Mouse (Mus musculus): ENCODE results near the gene Myo3b.
"Not testable (repeated sequence)": the region's sequence is repeated elsewhere in the genome, so short reads cannot be mapped to it uniquely, and the experiment has no call there.

Myo3b gene

DNA sequence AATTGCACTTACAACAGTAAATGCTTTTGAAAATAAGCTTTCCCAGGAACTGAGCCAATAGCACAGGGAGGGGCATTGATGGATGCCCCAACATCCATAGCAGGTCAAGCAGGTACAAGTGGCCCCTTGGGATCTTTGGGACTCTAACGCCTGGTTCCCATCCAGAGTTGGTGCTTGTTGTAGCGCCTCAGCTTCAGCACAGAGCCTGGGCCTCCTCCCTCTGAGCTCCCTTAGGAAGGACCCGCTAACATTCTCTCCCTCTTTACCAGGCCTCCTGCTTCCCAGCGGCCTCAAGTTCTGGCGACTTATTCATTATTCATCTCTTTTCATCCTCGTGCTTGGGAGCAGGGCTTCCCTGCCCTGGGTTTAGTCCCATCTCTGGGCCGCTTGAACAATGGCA lies at the start of gene Myo3b:
Gene Myo3b, plus strand, starts transcription at position 375 of the 400 bp plus-strand sequence.
- DNase-seq = no peak

DNA sequence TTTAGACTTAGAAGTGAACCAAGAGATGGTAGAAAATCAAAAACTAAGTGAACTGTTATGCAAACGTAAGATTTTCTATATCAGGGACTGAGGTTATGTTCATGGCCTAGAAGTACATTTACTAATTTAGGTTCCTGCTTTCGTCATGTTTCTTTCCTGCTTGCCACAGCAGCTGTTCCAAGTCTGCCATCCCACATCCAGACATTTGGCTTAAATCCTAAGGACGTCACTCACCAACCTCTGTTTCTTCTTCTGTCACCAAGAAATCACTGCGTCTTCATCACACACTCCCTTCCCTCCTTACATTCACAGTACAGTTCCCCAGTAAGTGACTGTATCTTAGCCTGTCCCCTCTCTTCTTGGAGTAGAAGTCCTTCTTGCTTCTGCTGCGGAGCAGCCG lies 49.7 kb upstream of the Myo3b start:
- DNase-seq = no peak

DNA sequence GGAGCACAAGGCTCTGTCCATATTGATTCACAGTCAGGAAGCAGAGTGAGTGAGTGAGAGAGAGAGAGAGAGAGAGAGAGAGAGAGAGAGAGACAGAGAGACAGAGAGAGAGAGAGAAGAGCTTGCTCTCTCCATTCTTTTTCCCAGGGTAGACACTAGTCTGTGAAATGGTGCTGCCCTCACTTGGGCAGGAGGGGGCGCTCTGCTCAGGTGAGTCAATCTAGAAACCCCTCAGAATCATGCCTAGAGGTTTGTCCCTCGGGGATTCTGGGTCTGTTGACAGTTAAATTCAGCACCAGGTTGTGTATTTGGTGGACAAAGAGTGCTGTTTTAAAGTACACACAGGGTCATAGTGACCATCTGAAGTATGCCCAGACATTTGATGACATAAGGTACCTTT lies 48.3 kb upstream of the Myo3b start:
- DNase-seq = no peak

DNA sequence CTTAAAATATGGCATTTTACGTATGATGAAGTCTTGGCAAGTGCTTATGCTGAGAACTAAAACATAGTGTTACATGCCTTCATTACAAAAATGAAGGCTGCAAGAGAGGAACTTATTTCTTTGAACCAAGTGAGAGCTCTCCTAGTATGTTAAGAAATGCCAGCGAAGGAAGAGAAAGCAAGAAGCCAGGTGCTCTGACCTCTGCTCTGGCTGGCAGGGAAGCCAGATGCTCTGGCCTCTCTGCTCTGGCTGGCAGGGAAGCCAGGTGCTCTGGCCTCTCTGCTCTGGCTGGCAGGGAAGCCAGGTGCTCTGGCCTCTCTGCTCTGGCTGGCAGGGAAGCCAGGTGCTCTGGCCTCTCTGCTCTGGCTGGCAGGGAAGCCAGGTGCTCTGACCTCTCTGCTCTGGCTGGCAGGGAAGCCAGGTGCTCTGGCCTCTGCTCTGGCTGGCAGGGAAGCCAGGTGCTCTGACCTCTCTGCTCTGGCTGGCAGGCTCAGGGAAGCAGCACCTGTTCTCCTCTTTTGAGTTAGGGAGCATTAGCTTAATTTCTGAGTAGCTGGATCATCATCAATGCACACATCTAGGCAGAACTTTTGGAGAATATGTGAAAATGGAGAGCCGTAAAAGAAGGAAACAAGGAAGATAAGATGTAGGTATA lies 44.7 kb upstream of the Myo3b start:
- not testable (repeated sequence) for DNase-seq

- DNase-seq = no peak
Observed at GRCm38 (mm10) chr2:69994779-69995178, 44.1 kb upstream of the Myo3b start.

GRCm38 (mm10) chr2:69999097-69999770 lies 39.7 kb upstream of the Myo3b start:
- no peak for DNase-seq

- no peak for DNase-seq
Observed at GRCm38 (mm10) chr2:70000316-70000715, 38.6 kb upstream of the Myo3b start.

DNA sequence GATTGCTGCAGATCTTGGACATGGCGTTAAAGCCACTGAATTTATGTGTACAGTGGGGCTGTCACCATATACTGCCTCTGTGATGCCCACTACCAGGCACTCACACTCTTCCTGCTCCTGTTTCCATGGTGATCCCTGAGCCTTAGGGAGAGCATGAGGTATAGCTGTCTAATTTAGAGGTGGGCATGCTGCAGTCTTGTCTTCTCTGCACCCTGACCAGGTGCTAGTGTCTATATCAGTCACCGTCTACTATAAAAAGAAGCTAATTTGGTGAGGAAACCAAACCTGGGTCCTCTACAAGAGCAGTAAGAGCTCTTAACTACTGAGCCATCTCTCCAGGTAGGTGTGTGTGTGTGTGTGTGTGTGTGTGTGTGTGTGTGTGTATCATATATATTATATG lies 32.4 kb upstream of the Myo3b start:
- no peak for DNase-seq

- DNase-seq = no peak
Observed at GRCm38 (mm10) chr2:70012941-70013340, 26.0 kb upstream of the Myo3b start.

DNA sequence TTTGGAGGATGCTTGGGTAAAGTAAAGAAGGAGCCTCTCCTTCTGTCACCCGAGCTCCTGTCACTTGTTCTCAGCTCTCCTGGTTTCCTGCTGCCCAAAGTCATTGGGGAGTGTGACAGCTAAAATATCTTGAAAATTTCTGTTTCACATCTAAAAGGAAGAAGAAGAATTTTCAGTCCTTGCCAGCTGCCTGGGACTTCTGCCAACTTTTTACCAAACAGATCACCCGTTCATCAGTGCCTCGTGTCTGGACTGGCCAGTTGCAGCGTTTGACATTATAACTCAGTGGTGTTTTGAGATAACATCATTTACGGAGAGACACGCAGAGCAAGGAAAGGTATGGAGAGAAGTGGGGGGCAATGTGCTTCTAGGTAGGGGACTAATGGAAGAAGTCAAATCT lies 20.7 kb upstream of the Myo3b start:
- no peak for DNase-seq

- DNase-seq = no peak
Observed at GRCm38 (mm10) chr2:70024454-70024853, 14.5 kb upstream of the Myo3b start.

DNA sequence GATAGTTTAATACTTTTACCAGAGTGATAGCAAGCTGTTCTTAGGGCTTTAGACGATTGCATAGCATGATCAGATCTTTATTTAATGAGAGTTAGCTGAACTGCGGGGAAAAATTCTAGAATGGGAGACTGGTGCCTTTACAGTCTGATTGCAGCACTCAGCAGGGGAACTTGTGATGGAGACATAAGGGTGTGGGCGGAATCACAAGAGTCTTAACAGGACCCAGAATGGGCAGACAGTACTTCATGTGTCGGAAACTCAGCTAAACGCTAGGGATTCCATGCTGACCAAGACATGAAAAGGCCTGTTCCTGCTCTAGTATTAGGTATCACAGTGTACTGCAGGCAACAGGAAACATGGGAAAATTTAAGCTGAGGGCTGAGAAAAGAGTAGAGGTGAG lies 13.2 kb upstream of the Myo3b start:
- DNase-seq = no peak

- no peak for DNase-seq
Observed at GRCm38 (mm10) chr2:70031472-70031871, 7.5 kb upstream of the Myo3b start.

DNA sequence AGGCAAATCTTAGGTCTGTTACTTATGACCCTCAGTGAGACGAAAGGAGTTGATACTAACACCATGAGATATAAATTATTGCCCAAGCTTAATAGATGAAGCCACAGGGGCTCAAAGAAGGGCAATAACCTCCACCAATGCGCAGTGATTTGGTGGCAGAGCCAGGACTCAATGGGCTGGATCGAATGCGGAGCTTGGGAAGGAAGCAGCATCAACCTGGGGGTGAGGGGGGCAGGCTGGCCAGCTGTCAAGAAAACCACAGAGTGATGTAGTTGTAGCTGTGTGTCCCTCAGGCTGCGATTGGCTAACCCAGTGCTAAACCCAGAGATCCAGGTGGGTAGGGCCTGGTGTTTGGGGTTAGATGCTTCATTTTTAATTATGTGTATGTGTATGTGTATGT lies 4.0 kb upstream of the Myo3b start:
- no peak for DNase-seq

DNA sequence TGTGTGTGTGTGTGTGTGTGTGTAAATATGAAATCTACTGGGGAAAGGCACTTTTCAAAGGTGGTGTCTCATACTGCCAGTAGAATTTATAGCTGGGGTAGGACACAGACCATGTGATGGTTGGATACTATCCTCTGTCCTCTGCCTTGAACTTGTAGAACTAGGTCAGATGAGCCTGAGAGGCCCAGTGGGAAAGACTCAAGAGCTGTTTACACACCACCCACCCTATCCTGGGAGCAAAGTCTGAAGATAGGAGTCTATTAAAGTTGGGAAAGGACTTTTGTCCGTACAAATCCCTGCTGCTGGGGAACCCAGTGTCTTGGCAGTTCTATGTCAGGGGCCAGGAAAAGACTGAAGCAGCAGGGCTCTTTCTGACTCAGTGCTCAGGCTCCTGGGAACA lies 3.6 kb upstream of the Myo3b start:
- no peak for DNase-seq

- DNase-seq = peak; percentile 28
Observed at GRCm38 (mm10) chr2:70037221-70037620, 1.7 kb upstream of the Myo3b start.

GRCm38 (mm10) chr2:70044466-70044865 lies 5.5 kb downstream of the Myo3b start:
- DNase-seq = no peak

DNA sequence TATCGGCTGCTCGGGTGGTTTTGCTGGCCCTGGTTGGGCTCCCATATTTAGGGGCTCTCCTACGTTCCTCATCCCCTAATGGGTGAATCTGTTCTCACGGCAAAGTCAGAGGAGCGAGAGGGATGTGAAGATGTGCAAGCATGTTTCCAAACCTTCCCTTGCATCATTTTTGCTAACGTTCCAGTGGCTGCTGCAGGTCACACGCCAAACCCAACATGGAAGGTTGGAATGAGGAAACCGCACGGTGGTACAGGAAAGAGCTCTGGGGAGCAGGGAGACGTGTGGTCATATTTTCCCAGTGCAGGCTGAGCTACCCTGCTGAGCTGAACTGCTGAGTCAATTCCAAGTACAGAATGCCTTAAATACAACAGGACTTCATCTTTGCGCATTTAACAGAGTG lies 8.9 kb downstream of the Myo3b start:
- no peak for DNase-seq

DNA sequence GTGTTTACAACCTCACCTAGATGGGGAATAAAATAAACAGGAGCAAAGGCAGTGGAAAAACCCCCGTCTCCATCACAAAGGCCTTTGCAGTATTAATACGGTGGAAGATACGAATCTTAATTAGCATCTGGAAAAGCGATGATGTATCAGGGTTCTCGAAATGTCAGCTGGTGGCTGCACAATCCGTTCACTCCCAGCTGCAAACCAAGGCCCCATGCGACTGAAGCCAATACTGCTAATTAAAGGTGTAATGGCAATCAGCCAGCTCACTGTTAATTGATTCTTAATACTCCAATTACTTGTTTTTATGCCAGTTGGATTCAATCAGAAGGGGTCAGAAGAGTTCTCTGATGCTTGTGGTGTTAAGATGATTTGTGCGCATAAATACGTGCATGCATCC lies 14.9 kb downstream of the Myo3b start:
- no peak for DNase-seq

- DNase-seq = no peak
Observed at GRCm38 (mm10) chr2:70058201-70058600, 19.3 kb downstream of the Myo3b start.

GRCm38 (mm10) chr2:70060359-70061345 lies 21.7 kb downstream of the Myo3b start:
- DNase-seq = no peak

DNA sequence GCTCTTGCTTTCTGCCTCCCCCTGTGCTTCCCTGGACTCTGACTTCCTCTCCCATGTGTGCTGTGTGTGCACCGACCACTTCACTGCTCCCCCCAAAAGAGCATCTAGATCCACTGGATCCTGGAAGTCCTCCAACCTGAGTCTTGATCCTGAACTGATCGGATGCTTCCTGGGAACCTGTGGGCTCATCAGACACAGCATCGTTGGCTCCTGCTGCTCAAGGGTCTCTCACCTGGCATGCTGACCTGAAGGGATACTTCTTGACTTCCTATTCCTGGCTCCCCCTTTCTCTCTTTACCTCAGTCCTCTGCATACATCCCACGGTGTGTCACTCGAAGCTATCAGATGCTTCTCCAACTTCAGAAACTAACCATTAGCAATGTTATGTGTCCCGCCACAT lies 26.2 kb downstream of the Myo3b start:
- DNase-seq = no peak

DNA sequence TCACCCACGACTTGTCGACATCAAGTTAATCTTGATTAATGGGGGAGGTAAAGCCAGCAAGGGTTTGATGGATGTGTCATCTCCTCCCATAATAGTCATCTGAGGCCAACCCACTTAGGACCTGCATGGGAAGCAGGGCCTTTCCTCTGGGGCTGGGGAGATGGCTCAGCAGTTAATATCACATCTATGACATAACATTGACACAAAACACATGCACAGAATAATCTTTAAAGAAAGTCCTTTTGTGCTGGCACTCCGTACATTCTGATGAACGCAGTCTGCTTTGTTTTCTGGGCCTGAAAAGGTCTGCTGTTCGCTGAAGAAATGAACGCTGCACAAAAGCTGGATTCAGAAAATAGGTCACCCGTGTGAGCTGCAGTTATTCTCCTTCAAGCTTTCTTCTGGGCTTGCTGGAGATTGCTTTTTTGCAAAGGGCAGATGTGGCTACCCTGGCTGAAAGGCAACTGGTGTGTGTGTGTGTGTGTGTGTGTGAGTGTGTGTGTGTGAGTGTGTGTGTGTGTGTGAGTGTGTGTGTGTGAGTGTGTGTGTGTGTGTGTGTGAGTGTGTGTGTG lies 26.9 kb downstream of the Myo3b start:
- DNase-seq = no peak
